Mouse (Mus musculus): ENCODE data around the gene Pdcd11. TPM values are rescaled to one million over a fixed set of nuclear protein-coding genes. Genes with fewer than 3 reads are reported as not detected.

Pdcd11 gene
- polyA plus RNA-seq, 1 experiment from 2014 or later = 6.1 TPM

GRCm38 (mm10) chr19:47168223-47168622 is 77.7 kb downstream of the Pdcd11 start:
- peaks cover 4% of the 10 kb centered on the region; the same call in 1 of the 2 replicates for H3K4me1 ChIP-seq (ENCODE audit: control insufficient read depth, insufficient read depth, low read length)
- WGBS (ENCODE audit: insufficient replicate concordance) = 7% methylated on average over 13 of the region's 13 CpGs
- H3K36me3 ChIP-seq (ENCODE audit: control insufficient read depth, insufficient read depth, low read length) = no peaks in the 10 kb centered on the region
- peak overlapping the region; percentile 21 for H3K4me3 ChIP-seq (ENCODE audit: low read depth, low read length)
- no peaks in the 10 kb centered on the region for H3K27me3 ChIP-seq (ENCODE audit: control insufficient read depth, insufficient read depth, low read length)
- no peak overlapping the region for H3K27ac ChIP-seq (ENCODE audit: low read depth, low read length)
- H3K9ac ChIP-seq (ENCODE audit: low read depth, low read length) = 0 out of 2 replicates have a peak overlapping the region, but pooled peaks have one; percentile 46
- H3K9me3 ChIP-seq (replicated peaks; ENCODE audit: control insufficient read depth, low read length) = no peaks in the 10 kb centered on the region
- no peak for ATAC-seq (replicated peaks; ENCODE audit: insufficient number of reproducible peaks, low FRiP score, low TSS enrichment)
- H3K4me2 ChIP-seq = peak overlapping the region; percentile 65

DNA sequence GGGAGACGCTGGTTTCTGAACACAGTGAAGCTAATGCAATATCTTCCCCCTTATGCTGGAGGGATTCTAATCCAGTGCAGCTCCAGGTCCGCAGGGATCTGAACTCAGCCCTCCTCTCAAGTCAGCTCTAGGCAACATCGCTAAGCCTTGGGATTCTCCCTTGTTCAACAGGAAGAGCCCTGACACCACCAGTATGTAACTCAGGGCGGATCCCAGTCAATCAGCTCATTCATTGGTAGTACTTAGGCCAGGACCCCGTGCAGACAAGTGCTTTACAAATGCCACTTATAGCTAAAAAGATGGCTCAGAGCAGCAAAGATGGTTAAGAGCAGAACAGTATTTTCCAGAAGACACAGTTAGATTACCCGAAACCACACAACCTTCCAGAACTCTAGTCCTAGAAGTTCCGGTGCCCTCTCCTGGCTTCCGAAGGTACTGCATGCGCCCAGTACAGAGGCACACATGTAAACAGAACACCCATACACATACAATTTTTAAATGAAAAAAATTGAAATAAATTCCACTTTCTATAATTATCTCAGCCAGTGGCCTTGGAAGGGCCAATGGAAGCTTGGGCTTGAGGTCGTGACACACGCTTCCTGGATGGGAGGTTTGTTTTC is 78.3 kb downstream of the Pdcd11 start:
- no peak overlapping the region for H3K27ac ChIP-seq (ENCODE audit: low read depth, low read length)
- no peaks in the 10 kb centered on the region for H3K9me3 ChIP-seq (replicated peaks; ENCODE audit: control insufficient read depth, low read length)
- H3K4me1 ChIP-seq (ENCODE audit: control insufficient read depth, insufficient read depth, low read length) = peaks cover 4% of the 10 kb centered on the region; the same call in 1 of the 2 replicates
- H3K27me3 ChIP-seq (ENCODE audit: control insufficient read depth, insufficient read depth, low read length) = no peaks in the 10 kb centered on the region
- no peaks in the 10 kb centered on the region for H3K36me3 ChIP-seq (ENCODE audit: control insufficient read depth, insufficient read depth, low read length)
- H3K4me2 ChIP-seq = peak overlapping the region; percentile 65
- 0 out of 2 replicates have a peak overlapping the region, but pooled peaks have one; percentile 46 for H3K9ac ChIP-seq (ENCODE audit: low read depth, low read length)
- peak overlapping the region; percentile 21 for H3K4me3 ChIP-seq (ENCODE audit: low read depth, low read length)
- WGBS (ENCODE audit: insufficient replicate concordance) = 21% methylated on average over 11 of the region's 11 CpGs
- no peak for ATAC-seq (replicated peaks; ENCODE audit: insufficient number of reproducible peaks, low FRiP score, low TSS enrichment)

DNA sequence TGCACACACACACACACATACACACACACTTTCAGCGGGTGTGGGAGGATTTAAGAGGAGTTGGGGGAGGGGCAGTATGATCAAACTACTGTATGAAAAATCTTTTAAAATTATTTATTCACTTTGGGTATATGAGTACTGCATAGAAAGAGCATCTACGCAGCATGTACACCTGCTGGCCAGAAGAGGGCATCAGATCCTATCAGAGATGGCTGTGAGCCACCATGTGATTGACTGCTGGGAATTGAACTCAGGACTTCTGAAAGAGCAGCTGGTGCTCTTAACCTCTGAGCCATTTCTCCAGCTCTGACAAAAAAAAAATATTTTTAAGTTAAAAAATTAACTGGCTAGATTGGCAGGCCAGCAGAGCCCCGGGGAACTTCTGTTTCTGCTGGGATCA is 83.9 kb downstream of the Pdcd11 start:
- no peak overlapping the region for H3K4me3 ChIP-seq (ENCODE audit: low read depth, low read length)
- H3K4me1 ChIP-seq (ENCODE audit: control insufficient read depth, insufficient read depth, low read length) = no peaks in the 10 kb centered on the region
- 54% methylated on average over 3 of the region's 3 CpGs for WGBS (ENCODE audit: insufficient replicate concordance)
- ATAC-seq (replicated peaks; ENCODE audit: insufficient number of reproducible peaks, low FRiP score, low TSS enrichment) = no peak
- no peak overlapping the region for H3K9ac ChIP-seq (ENCODE audit: low read depth, low read length)
- H3K4me2 ChIP-seq = no peak overlapping the region
- no peaks in the 10 kb centered on the region for H3K36me3 ChIP-seq (ENCODE audit: control insufficient read depth, insufficient read depth, low read length)
- H3K27ac ChIP-seq (ENCODE audit: low read depth, low read length) = no peak overlapping the region
- peaks cover 22% of the 10 kb centered on the region for H3K27me3 ChIP-seq (ENCODE audit: control insufficient read depth, insufficient read depth, low read length)
- no peaks in the 10 kb centered on the region for H3K9me3 ChIP-seq (replicated peaks; ENCODE audit: control insufficient read depth, low read length)

GRCm38 (mm10) chr19:47175472-47175871 is 84.9 kb downstream of the Pdcd11 start:
- WGBS (ENCODE audit: insufficient replicate concordance) = 41% methylated on average over 2 of the region's 2 CpGs
- Histone ChIP-seq H3K27me3 (ENCODE audit: control insufficient read depth, insufficient read depth, low read length) (peaks cover 32% of the 10 kb centered on the region), H3K4me2 (no peak overlapping the region)

GRCm38 (mm10) chr19:47176916-47177505 is 86.4 kb downstream of the Pdcd11 start:
- Histone ChIP-seq H3K27ac (ENCODE audit: low read depth, low read length) (no peak overlapping the region), H3K27me3 (ENCODE audit: control insufficient read depth, insufficient read depth, low read length) (peaks cover 42% of the 10 kb centered on the region), H3K9ac (ENCODE audit: low read depth, low read length) (no peak overlapping the region), H3K4me3 (ENCODE audit: low read depth, low read length) (no peak overlapping the region), H3K4me1 (ENCODE audit: control insufficient read depth, insufficient read depth, low read length) (no peaks in the 10 kb centered on the region), H3K9me3 (replicated peaks; ENCODE audit: control insufficient read depth, low read length) (peaks cover 5% of the 10 kb centered on the region), H3K4me2 (no peak overlapping the region), H3K36me3 (ENCODE audit: control insufficient read depth, insufficient read depth, low read length) (no peaks in the 10 kb centered on the region)
- WGBS (ENCODE audit: insufficient replicate concordance) = 89% methylated on average over 2 of the region's 2 CpGs
- ATAC-seq (replicated peaks; ENCODE audit: insufficient number of reproducible peaks, low FRiP score, low TSS enrichment) = no peak

More at GRCm38 (mm10) chr19:47175472-47175871, 84.9 kb downstream of the Pdcd11 start:
- Histone ChIP-seq H3K9ac (ENCODE audit: low read depth, low read length) (no peak overlapping the region), H3K4me1 (ENCODE audit: control insufficient read depth, insufficient read depth, low read length) (no peaks in the 10 kb centered on the region), H3K36me3 (ENCODE audit: control insufficient read depth, insufficient read depth, low read length) (no peaks in the 10 kb centered on the region), H3K27ac (ENCODE audit: low read depth, low read length) (no peak overlapping the region), H3K4me3 (ENCODE audit: low read depth, low read length) (no peak overlapping the region), H3K9me3 (replicated peaks; ENCODE audit: control insufficient read depth, low read length) (no peaks in the 10 kb centered on the region)
- ATAC-seq (replicated peaks; ENCODE audit: insufficient number of reproducible peaks, low FRiP score, low TSS enrichment) = no peak

DNA sequence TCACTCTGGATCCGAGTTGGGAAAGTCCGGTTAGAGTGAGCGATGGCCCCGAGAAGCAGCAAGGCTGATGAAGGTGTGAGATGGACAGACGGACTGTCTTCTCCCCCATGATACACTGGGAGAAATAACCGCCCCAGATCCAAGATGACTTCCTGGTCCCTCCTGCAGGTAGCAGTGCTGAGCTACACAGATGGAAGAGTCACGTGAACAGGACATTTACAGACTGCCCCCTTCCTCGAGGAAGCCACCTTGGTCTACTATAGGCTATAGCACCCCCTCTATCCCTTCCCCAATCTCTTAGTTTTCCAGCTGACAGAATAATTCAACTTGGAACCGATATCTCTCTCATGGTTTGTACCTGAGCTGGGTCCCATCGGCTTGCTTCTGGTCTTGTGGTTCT is 87.4 kb downstream of the Pdcd11 start:
- H3K9ac ChIP-seq (ENCODE audit: low read depth, low read length) = no peak overlapping the region
- 19% methylated on average over 10 of the region's 10 CpGs for WGBS (ENCODE audit: insufficient replicate concordance)
- H3K4me3 ChIP-seq (ENCODE audit: low read depth, low read length) = peak overlapping the region; percentile 50
- H3K36me3 ChIP-seq (ENCODE audit: control insufficient read depth, insufficient read depth, low read length) = no peaks in the 10 kb centered on the region
- ATAC-seq (replicated peaks; ENCODE audit: insufficient number of reproducible peaks, low FRiP score, low TSS enrichment) = no peak
- H3K27me3 ChIP-seq (ENCODE audit: control insufficient read depth, insufficient read depth, low read length) = peaks cover 42% of the 10 kb centered on the region
- H3K4me2 ChIP-seq = peak overlapping the region; percentile 85
- H3K4me1 ChIP-seq (ENCODE audit: control insufficient read depth, insufficient read depth, low read length) = no peaks in the 10 kb centered on the region
- H3K27ac ChIP-seq (ENCODE audit: low read depth, low read length) = no peak overlapping the region
- peaks cover 8% of the 10 kb centered on the region for H3K9me3 ChIP-seq (replicated peaks; ENCODE audit: control insufficient read depth, low read length)

DNA sequence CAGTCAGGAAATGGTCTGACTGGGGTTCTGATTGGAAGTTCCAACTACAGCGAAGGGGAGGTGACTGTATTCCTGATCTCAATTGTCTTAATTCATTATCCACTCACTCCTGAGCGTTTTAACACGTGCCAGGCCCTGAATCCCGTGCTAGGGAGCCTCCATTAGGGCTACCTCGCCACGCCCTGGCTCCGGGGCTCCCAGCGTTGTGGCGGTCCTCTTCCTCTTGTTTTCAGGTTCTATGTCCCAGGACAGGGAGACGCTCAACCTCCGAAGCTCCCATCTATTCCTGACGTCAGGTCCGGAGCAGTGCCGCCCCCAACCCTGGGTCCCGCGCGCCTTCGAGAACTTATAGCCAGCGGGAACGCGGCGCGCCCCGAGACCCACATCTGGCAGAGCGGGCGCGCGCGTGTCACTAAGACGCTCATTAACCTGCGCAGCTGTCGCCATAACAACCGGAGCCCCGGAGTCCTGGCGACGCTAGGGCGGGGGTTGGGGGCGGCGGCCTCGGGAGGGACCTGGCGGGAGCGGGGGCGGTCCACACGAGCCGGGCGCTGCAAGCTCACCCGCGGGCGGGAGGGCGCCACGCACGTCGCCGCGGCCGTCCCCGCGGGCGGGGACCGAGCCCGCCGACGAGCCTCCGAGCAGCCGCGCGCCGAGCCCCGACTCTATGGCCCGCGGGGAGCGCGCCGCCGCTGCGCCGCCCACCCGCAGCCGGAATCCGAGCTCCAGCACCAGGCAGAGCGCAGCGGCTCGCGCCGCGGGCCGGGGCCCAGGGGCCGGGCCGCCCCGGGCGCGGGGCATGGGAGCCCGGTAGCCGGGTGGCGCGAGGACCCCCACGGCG is 88.1 kb downstream of the Pdcd11 start, which contains the start of gene Neurl1a:
Gene Neurl1a (plus strand): TSS at position 390 of the 841 bp plus-strand sequence.
- H3K4me2 ChIP-seq = peak within 1 kb of the TSS; percentile 85
- peak within 1 kb of the TSS; percentile 59; the same call in 1 of the 2 replicates for H3K9ac ChIP-seq (ENCODE audit: low read depth, low read length)
- WGBS (ENCODE audit: insufficient replicate concordance) = under 1% methylated on average over 76 of the region's 98 CpGs
- no peaks in the 10 kb centered on the region for H3K4me1 ChIP-seq (ENCODE audit: control insufficient read depth, insufficient read depth, low read length)
- H3K27me3 ChIP-seq (ENCODE audit: control insufficient read depth, insufficient read depth, low read length) = peaks cover 42% of the 10 kb centered on the region
- peak within 1 kb of the TSS; percentile 50 for H3K4me3 ChIP-seq (ENCODE audit: low read depth, low read length)
- H3K9me3 ChIP-seq (replicated peaks; ENCODE audit: control insufficient read depth, low read length) = peaks cover 8% of the 10 kb centered on the region
- H3K27ac ChIP-seq (ENCODE audit: low read depth, low read length) = no peak within 1 kb of the TSS
- peak; percentile 39; the same call in 1 of the 2 replicates for ATAC-seq (replicated peaks; ENCODE audit: insufficient number of reproducible peaks, low FRiP score, low TSS enrichment)
- no peaks in the 10 kb centered on the region for H3K36me3 ChIP-seq (ENCODE audit: control insufficient read depth, insufficient read depth, low read length)

- Histone ChIP-seq H3K27me3 (ENCODE audit: control insufficient read depth, insufficient read depth, low read length) (peaks cover 42% of the 10 kb centered on the region), H3K4me1 (ENCODE audit: control insufficient read depth, insufficient read depth, low read length) (no peaks in the 10 kb centered on the region), H3K36me3 (ENCODE audit: control insufficient read depth, insufficient read depth, low read length) (no peaks in the 10 kb centered on the region), H3K9me3 (replicated peaks; ENCODE audit: control insufficient read depth, low read length) (peaks cover 8% of the 10 kb centered on the region), H3K27ac (ENCODE audit: low read depth, low read length) (no peak overlapping the region), H3K4me2 (peak overlapping the region; percentile 85), H3K9ac (ENCODE audit: low read depth, low read length) (peak overlapping the region; percentile 34; the same call in 1 of the 2 replicates), H3K4me3 (ENCODE audit: low read depth, low read length) (peak overlapping the region; percentile 50)
- WGBS (ENCODE audit: insufficient replicate concordance) = 0% methylated on average over 27 of the region's 42 CpGs
- ATAC-seq (replicated peaks; ENCODE audit: insufficient number of reproducible peaks, low FRiP score, low TSS enrichment) = peak; percentile 41; the same call in 1 of the 2 replicates
These were observed 88.8 kb downstream of the Pdcd11 start for GRCm38 (mm10) chr19:47179272-47179809.

All from heart, embryonic 11.5 days (tissue).